In genomic region chr1:119443591-119444350, GRCm38 (mm10) we compare ENCODE assay signal across 1 mouse cellular context.
TF ChIP-seq lines count a peak whose summit lies in the region.

No protein-coding gene starts in this region.

TF ChIP-seq in MEL, 35 proteins besides CTCF, POLR2A, EP300 and RAD21:
- TF ChIP-seq MEF2A (IDR thresholded peaks at IDR 0.05; ENCODE audit: extremely low read depth, insufficient replicate concordance, low read depth, low read length, poor library complexity, severe bottlenecking) (no peak), CHD2 (IDR thresholded peaks at IDR 0.05; ENCODE audit: low read length) (no peak), E2F4 (IDR thresholded peaks at IDR 0.05; ENCODE audit: borderline replicate concordance, low read depth, low read length) (no peak), NELFE (IDR thresholded peaks at IDR 0.05; ENCODE audit: low read depth, low read length) (no peak), ETS1 (IDR thresholded peaks at IDR 0.05; ENCODE audit: low read depth, low read length) (no peak), MYB (IDR thresholded peaks at IDR 0.05; ENCODE audit: low read depth, low read length) (no peak), TBP (IDR thresholded peaks at IDR 0.05; ENCODE audit: low read depth, low read length) (no peak), TAL1 (IDR thresholded peaks at IDR 0.05; ENCODE audit: low read length) (no peak), GABPA (IDR thresholded peaks at IDR 0.05; ENCODE audit: low read depth, low read length) (no peak), ZC3H11A (IDR thresholded peaks at IDR 0.05; ENCODE audit: low read depth, low read length) (no peak), GATA1 (IDR thresholded peaks at IDR 0.05; ENCODE audit: low read depth, low read length) (no peak), SMC3 (IDR thresholded peaks at IDR 0.05; ENCODE audit: low read depth, low read length) (no peak), NRF1 (IDR thresholded peaks at IDR 0.05; ENCODE audit: insufficient read depth, low read depth, low read length, poor library complexity, severe bottlenecking) (no peak), ELF1 (IDR thresholded peaks at IDR 0.05; ENCODE audit: low read depth, low read length) (no peak), TCF12 (IDR thresholded peaks at IDR 0.05; ENCODE audit: low read depth, low read length) (no peak), KAT2A (conservative IDR thresholded peaks at IDR 0.05; ENCODE audit: low read depth, low read length) (no peak), UBTF (IDR thresholded peaks at IDR 0.05; ENCODE audit: borderline replicate concordance, insufficient read depth, low read depth, low read length) (no peak), ZKSCAN1 (IDR thresholded peaks at IDR 0.05; ENCODE audit: low read depth, low read length) (no peak)
TF ChIP-seq in MEL: peak in this region for 0.
